Mouse (Mus musculus) erythroblast, embryonic 14.5 days (primary cell): Measurements from ENCODE around the gene Plxnc1.

Experiments
- GATA1 ChIP-seq: IDR thresholded peaks from 2 replicates; pipeline ENCODE4 v1.6.1; 2012; ENCODE audit warnings: low read length, inconsistent platforms, mixed read lengths
- TAL1 ChIP-seq: IDR thresholded peaks from 3 replicates; pipeline ENCODE4 v1.6.1; 2012; ENCODE audit warnings: low read length, inconsistent platforms, mixed read lengths

GRCm38 (mm10) chr10:94917354-94917753 lies 27.3 kb downstream of the Plxnc1 start:
- TF ChIP-seq TAL1 (no peak), GATA1 (no peak)
